Mouse (Mus musculus) lung, postnatal 36 days (tissue): ENCODE results near the gene Eno2.
"Not testable (repeated sequence)": the region's sequence is repeated elsewhere in the genome, so short reads cannot be mapped to it uniquely, and the experiment has no call there.

ENCODE experiments used
- DNase-seq: peaks from one replicate; pipeline ENCODE4 v3.0.0; 2022; ENCODE audit warnings: mixed read lengths

Gene Eno2

DNA sequence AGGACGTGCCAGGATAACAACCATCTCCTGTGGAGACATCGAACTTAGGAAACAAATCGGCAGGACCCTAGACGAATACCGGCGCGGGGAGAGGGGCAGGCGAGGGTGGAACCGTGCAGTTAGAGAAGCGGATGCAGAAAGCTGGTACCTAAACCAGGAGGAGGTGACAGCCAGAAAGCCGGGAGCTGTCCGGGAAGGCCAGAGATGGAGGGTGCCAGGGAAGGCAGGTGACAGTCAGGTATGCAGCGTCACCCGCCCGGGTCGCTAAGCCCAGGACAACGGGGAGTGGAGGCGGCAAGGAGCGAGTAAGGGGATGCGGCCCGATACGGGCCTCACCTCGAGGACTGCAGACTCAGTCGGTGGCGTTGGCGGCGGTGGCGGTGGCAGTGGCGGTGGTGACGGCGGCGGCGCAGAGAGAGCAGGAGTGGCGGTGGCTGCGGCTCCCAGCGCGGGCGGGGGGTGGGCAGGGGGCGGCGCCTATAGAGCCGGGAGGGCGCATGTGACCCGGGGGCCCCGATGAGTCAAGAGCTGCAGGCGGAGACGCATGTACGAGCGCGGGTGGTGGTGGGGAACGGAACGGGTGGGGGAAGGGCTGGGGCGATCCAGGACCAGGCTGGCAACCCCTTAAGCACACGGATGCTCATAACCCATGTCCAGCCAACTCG lies at the start of gene Eno2:
Gene Eno2 (minus strand): TSS at position 573 of the 665 bp plus-strand sequence.
- no peak for DNase-seq

DNA sequence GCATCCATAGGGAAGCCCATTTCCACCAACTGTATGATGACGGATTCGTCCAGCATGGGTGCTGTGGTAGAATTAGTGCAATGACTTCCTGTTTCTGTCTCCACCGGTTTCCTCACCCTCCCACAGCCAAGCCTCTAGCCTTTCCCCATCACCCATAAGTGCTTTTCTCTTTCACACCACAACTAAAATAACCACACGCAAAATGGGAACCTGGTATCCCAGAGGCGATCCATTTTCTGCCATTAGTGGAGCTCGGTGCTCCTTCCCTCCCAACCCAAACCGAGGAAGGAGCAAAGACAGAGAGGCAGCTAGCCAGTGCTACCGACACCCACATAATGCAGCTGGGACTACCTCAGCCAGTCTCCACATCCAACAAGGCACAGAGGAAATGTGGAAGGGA lies 48.5 kb upstream of the Eno2 start:
- DNase-seq: peak; percentile 42

DNA sequence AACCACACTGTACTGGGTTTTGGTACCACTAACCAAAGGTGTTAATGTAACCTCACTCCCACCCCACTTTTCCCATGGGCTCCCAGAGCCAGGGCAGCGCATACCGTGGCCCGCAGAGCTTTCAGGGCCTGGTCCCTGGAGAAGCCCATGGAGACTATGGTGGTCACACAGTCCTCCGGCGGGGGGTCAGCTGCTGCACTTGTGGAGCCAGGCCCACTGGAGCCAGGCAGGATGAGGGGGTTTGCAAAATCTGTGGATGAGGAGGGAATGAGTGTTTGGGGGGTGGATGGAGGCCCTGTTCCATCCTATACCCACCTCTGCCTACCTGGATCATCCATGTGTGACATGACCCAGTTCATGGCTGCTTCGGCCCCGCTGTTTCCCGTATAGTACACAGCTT lies 48.1 kb upstream of the Eno2 start:
- no peak for DNase-seq

DNA sequence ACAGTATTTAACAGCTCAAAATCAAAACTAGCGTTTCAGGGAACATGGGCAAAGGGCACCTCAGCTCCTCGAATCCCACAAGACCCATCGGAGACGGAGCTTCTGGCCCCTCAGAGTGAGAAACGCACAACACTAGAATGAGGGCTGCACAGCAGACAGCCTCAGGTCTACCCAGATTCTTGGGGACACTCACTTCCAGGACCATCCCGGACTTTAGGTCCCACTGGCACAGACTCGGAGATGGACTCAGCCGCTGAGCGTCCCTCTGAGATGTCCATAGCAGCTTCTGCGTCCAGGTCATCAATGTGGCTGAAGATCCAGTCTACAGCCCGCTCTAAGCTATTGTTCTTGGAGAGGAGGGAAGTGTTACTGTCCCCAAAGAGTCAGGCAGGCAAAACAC lies 47.7 kb upstream of the Eno2 start:
- DNase-seq: no peak

DNA sequence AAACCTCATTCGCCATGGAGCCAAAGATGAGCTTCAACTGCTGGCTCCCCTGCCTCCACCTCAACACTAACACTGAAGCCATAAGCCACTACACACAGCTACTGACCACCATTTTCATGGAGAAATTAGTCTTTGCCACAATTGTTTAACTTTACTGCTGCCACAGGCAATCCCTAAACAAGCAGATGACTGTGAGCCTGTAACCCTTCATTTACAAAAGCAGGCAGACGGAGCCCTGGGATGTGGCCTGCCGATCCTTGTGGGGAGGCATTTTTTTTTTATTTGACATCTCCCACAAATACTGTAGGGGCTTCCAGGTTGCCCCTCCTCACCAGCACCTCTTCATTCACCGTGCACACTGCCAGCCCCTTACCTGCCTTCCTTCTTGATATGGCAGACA lies 47.1 kb upstream of the Eno2 start:
- DNase-seq: no peak

DNA sequence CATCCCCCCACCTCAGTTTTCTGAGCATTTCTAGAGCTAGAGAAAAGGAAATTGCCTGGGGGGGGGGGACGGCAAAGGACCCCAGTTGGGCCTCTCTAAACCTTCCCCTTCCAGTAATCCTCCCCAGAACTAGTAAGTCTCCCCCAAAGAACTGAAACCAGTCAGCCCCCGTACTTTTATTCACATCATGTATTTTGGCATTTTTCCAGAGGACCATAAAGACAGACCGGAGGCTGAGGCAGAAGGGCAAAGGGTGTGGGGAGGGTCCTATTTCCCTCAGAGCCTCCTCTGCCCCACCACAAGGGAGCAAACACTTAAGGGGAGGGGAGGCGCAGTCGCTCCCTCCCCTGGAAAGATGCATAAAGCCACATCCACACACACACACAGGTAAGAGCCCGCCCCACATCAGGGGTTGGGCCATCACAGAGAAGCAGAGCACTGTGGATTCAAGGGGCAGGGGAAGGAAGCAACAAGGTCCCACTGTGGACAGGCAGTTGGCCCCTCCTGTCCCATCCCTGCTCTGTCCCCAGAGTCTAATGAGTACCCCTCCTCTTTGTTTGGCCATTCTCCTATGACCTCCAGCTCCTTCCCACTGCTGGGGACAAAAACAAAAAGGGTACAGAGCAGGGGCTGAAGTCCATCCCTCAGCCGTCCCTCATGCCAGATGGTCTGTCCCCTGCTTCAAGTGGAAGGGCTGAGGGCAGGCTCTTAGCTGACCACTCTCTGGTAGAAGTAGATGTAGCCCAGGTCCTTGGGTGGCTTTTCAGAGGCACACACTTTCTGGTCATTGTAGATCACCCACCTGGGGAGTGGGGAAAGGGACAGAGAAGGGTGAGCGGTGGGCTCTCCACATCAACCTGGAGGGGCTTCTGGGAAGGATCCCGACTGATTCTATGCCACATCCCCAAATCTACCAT lies 45.6 kb upstream of the Eno2 start:
- DNase-seq: no peak

DNA sequence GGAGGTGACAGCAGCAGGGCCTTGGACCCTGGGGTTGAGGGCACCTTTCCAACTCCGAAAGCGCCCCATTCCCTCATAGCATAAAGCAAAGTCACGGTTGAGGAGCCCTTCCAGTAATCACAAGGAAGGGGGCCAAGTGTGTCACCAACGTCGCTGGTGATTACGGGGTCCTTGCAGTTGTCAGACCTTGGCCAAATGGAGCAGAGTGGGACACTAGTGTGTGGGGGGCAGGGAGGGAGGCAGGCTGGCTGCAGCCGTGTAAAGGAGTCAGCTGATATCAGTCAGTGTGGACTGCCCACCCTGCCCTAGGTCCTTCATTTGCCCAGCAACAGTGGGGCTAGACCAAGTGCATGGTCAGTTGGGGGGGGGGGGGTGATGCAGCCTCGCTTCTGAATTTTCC lies 45.0 kb upstream of the Eno2 start:
- DNase-seq: no peak

DNA sequence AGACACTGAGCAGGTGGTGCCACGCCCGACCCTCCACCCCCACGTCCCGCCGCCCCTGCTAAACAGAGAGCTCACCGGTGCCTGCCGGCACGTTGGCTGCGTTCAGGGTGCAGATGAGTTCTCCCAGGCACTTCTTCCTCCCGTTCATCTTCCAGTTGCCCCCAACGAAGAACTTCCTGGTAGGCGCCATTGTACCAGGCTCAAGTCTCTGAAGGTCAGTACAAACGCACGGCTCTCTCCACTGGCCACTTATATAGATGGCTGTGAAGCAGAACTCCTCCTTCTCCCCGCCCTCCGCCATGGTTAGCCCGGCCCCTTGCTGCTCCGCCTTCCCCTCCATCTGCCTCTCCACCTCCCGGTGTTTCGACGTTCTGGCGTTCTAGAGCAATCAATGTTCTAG lies 44.5 kb upstream of the Eno2 start, which contains the start of gene Tpi1:
Gene Tpi1 (minus strand): TSS at position 364 of the 400 bp plus-strand sequence.
- peak; percentile 95 for DNase-seq

DNA sequence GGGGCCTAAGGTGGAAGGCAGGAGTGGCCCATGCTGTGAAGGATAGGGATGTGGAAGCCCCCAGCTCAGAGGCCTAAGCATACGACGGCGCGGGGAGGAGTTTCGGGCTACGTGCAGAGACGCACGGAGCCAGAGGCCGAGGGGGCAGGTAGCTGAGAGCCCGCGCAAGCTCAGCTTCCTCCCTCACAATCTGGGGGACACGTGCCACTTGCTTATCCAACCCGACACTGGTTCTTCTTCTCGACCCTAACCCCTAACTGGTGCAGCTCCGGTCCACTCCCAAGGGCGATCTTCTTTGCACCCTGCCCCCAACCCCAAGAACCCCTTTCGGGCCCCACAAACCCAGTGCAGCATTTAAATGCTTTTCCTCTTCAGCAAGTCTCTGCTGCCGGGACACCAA lies 44.0 kb upstream of the Eno2 start:
- DNase-seq: peak; percentile 67

DNA sequence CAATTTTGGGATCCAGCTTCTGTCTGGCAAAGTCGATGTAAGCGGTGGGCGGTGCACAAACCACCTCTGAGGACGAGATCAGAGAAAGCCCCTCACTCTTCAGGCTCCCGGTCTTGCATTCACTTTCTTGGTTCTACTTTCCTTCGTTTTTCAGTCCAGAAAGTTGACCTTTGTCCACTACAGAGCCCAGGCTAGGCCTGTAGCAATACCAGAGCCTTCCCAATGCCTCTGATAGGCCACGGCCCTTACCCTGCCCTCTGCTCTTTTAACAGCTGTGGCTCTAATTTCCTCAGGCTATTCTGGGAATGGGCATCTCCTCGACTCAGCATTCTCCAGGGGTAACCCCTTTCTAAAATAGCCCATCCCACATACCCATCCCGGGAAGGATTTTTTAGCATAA lies 43.4 kb upstream of the Eno2 start:
- no peak for DNase-seq

DNA sequence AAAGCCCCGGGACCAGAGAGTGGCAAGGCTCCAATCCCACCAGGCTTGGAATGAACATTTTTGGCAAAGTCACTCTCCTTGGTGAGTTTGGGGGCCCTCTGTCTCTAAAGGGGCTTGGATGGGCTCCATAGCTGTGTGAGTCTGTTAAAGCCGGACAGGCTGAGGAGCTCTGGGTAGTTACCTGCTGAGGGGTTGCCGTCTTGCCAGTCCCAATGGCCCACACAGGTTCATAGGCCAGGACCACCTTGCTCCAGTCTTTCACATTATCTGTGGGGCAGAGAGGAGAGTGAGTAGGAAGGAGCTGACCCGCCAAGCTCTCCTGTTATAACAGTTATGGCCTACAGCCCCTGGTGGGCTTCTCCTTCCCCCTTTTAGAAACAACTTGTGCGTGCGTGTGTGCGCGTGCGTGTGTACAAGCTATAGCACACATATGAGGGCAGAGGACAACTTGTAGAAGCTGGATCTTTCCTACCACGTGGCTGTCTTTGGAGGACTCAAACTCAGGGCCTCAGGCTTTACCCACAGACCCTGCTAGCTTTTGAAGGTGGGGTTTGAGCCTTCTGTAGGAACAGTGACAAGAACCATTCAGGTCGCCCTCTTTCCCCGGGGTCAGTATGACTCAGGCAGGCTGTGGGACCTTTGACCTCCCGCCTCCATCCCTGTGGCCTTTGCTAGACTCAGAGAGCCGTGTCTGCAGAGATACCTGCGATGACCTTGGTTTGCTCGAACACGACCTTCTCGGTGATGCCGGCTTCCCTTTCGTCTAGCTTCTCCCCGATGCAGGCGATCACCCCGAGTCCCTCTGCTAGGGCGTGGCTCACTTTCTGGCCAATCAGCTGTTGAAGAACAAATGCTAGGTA lies 42.5 kb upstream of the Eno2 start:
- DNase-seq: no peak

DNA sequence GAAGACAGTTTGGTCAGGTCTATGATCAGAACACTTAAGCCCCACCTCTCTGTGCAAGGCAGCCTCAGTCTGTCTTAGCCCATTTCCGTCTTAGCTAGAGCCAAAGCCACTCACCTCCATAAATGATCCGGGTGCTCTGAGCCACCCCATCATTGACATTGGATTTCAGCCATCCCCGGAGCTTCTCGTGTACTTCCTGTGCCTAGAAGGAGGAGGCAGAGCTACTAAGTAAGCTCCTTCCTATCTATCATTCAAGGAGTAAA lies 41.9 kb upstream of the Eno2 start:
- DNase-seq: no peak

DNA sequence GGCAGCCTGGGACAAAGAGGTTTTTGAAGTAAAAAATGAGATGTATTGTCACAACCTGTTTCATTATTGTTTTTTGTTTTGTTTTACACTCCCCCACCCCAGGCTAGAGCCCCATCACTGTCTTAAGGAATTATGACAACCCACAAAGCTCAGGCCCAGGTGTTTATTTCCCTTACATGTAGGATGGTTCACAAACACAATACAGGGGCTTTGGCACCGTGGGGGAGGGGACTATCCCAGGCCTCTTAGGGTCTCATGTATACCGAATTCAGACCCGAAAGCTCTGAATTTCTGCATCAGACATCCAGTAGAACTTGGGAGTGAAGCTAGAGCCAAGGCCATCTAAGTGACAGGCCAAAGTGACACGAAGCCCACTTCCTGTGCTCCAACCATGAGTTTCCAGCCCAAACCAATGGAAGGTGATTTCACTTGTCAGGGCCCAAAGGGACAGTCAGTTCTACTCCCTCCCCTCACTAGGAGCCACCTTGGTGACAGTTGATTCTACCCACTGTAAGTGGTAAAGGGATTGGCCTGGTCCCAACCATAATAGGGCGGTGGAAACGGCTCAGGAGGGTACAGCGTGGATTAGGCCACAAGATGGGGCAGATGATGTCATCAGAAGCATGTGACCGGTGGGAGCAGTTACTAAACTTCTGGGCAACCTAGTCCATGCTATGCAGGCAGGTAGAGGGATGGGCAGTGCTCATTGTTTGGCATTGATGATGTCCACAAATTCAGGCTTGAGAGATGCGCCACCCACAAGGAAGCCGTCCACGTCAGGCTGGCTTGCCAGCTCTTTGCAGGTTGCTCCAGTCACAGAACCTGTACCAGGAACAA lies 41.3 kb upstream of the Eno2 start:
- DNase-seq: not testable (repeated sequence)

DNA sequence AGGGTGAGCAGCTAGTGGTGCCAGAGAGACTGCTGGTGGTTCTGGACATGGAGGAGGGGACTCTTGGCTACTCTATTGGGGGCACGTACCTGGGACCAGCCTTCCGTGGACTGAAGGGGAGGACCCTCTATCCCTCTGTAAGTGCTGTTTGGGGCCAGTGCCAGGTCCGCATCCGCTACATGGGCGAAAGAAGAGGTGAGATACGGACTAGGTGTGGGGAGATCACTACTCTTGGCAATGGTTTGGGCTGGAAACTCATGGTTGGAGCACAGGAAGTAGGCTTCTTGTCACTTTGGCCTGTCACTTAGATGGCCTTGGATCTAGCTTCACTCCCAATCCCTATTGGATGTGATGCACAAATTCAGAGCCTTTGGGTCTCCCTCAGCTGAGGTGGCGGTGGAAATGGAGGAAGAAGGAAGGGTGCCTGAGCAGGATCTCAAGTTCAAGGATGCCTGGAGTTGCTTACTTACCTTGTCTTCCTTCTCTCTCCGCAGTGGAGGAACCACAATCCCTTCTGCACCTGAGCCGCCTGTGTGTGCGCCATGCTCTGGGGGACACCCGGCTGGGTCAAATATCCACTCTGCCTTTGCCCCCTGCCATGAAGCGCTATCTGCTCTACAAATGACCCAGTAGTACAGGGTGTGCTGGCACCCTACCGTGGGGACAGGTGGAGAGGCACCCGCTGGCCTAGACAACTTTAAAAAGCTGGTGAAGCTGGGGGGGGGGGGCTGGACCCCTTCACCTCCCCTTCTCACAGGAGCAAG lies 40.5 kb upstream of the Eno2 start:
- no peak for DNase-seq

DNA sequence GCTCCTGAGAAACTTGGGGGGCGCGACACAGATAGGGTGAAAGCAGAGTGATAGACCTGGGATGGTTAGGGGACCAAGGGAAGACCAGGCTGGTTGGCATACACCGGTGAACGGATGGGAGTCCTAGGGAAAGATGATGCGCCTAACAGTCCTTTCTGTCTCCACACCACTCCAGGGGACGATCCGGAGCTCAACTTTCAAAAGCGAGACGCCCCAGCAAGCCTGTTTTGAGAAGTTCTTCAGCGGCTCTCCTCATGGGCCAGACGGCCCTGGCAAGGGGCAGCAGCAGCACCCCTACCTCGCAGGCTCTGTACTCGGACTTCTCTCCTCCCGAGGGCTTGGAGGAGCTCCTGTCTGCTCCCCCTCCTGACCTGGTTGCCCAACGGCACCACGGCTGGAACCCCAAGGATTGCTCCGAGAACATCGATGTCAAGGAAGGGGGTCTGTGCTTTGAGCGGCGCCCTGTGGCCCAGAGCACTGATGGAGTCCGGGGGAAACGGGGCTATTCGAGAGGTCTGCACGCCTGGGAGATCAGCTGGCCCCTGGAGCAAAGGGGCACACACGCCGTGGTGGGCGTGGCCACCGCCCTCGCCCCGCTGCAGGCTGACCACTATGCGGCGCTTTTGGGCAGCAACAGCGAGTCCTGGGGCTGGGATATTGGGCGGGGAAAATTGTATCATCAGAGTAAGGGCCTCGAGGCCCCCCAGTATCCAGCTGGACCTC lies 39.7 kb upstream of the Eno2 start:
- DNase-seq: peak; percentile 90

DNA sequence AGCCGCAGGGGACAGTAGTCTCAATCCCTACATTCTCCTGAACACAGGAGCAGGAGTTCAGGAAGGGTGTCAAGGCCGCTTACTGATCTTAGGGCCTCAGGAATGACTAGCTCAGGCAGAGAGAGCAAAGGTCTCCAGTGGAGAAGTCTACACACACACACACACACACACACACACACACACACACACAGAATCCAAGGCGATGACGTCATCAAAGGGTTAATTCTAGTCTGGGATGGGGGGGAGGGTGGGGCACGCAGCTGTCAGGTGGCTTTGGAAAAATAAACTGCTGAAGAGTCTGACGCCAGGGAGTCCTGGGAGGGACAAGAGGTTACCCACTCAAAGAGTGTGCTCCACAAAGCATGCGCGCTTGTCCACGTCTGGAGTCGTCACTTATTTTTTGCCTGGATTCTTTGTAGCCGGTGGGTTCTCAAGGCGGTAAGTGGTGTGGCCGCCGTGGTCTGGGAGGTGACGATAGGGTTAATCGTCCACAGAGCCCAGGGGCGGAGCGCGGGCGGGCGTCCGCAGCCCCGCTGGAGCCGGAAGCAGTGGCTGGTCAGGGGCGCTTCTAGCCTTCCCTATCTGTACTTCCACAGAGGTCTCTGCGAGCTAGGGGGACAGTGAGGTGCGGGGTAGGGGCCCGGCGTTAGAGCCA lies 39.0 kb upstream of the Eno2 start, which contains the start of gene Spsb2:
Gene Spsb2 (plus strand): TSS at position 304 of the 655 bp plus-strand sequence.
- peak; percentile 81 for DNase-seq

DNA sequence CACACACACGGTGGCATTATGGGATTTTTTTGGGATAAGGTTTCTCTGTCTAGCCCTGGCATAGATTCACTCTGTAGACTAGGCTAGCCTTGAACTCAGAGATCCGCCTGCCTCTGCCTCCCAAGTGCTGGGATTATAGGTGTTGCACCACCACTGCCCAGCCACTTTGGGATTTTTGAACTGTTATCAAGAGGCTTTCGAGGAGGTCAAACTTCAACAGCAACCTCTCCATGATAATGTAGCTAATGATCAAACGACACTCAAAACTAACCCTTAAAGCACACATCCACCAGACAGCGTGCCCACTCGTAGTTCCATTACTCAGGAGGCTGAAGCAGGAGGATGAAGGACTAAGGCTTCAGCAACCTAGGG lies 38.5 kb upstream of the Eno2 start:
- no peak for DNase-seq

DNA sequence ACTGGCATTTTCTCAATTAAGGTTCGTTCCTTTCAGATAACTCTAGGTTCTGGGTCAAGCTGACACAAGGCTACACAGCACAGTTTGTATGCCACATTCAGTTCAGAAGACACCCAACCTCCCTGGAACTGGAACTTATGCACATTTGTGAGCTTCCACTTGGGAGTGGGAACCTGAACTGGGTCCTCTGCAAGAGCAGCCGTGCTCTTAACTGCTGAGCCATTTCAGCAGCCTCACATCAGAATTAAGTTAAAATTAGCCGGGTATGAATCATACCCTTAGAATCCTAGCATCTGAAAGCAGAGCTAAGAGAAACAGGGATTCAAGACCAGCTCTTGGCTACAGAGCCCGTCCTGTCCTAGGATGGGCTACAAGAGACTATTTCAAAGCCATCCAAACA lies 37.9 kb upstream of the Eno2 start:
- DNase-seq: no peak

DNA sequence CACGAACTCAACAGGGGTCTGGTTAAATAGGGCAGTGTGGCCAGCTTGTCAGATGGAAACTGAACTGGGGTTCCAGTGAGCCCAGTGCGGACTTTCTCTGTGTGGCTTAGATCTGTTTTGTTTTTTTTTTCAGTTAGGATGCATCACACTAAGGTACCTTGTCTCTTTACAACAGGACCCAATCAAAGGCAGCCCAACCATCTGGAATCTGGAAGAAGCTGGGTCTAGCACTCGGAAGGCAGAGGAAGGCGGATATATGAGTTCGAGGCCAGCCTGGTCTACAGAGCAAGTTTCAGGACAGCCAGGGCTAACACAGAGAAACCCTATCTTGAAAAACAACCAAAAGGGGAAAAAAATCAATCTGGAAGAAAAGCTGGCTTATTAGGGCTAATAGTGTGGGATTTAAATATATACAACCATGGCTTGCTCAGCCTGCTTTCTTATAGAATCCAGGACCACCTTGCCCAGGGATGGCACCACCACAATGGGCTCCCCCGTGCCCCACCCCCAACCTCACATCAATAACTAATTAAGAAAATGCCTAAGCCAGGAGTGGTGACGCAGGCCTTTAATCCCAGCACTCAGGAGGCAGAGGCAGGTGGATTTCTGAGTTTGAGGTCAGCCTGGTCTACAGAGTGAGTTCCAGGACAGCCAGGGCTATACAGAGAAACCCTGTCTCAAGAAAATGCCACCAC lies 37.1 kb upstream of the Eno2 start:
- DNase-seq: no peak
